Mouse (Mus musculus) lung, postnatal 14 days (tissue): ENCODE measurements around the gene 4932414N04Rik.
"Not testable (repeated sequence)": the region's sequence is repeated elsewhere in the genome, so short reads cannot be mapped to it uniquely, and the experiment has no call there.

Experiments
- DNase-seq: peaks from one replicate; pipeline ENCODE4 v3.0.0; 2021

4932414N04Rik gene

DNA sequence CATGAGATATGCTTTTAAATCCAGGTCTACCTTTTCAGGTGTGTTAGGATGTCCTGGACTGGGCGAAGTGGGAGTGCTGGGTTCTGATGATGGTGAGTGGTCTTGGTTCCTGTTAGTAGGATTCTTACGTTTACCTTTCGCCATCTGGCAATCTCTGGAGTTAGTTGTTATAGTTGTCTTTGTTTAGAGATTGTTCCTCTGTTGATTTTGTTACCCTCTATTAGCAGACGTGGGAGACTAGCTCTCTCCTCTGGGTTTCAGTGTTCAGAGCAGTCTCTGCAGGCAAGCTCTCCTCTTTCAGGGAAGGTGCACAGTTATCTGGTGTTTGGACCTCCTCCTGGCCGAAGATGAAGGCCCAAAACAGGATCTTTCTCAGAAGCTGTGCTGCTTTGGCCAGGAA, at the start of gene 4932414N04Rik:
TSS of gene 4932414N04Rik (plus strand) at position 301 of the 400 bp plus-strand sequence.
- DNase-seq = not testable (repeated sequence)

DNA sequence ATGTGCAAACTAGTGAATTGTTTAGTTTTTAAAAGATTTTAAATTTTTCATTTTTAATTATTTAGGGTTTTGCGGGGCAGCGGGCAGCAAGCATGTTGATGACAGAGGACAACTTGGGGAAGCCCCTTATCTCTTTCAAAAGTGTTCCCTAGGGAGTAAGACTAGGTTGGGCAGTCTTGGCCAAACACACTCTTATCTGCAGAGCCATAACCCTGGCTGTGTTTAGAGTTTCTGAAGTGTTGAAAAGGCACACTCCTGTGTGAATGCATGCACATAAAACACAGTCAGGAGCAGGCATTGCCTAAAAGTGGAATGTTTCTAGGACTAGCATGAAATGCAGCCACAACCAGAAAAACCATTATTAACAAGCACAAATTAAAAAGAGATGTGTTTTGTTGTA, 75.9 kb downstream of the 4932414N04Rik start:
- no peak for DNase-seq

DNA sequence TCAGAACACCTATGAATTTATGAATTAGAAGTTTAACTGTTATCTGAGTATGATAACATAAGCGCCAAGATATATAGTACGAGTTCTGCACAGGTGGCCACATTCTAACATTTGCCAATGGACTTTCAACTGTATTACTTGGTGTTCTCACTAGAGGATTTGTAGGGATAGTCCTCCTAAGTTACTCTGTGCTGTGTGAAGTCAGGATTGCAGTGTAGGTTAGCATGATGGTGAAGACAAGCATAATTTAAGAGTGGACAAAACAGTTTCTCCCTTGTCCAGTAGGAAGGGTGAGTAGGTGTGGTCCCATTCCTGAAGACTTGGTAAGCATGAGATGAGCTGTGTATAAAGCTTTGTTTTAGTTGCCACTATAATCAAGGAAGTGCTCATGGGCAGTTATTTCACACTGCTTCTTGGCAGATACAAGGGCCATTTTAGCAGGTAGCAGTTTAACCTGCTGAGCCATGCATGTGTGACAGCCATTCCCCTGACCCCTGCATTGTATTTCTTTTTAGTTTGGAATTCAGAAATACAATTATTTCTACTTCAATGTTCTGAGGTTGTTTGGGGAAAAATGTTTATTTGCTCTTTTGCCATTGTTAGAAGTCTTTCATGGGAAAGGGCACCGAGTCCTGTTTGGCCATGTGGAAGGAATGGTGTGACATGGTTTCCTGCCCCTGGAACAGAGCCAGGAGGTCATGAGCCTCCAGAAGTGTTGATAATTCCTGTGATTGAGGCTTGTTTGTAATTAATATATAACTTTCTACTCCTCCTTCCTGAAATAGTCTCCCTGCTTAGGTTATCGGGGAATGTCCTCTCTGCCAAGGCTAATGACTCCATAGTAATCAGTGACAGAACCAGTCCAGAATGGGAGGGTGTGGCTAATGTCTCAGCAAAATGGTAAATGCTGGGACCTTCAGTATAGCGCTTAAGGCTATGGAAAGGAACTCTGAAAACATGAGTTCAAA, 83.8 kb downstream of the 4932414N04Rik start:
- no peak for DNase-seq

DNA sequence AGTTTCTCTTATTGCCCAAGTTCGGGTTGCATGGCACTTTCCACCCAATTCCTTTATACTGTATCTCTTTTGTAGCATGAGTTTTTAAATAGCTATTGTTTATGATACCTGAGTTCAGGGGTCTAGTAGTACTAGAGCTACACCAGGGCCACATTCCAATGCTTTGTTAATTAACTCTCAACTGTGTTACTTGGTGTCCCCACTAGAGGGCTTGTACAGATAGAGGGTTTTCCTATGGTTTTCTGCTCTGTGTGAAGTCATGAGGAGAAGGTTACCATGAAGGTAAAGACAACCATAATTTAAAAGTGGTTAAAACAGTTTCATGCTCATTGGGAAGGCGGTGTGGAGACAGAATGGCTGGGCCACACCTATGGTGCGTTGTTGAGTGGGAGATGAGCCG, 88.3 kb downstream of the 4932414N04Rik start:
- peak; percentile 2 for DNase-seq

DNA sequence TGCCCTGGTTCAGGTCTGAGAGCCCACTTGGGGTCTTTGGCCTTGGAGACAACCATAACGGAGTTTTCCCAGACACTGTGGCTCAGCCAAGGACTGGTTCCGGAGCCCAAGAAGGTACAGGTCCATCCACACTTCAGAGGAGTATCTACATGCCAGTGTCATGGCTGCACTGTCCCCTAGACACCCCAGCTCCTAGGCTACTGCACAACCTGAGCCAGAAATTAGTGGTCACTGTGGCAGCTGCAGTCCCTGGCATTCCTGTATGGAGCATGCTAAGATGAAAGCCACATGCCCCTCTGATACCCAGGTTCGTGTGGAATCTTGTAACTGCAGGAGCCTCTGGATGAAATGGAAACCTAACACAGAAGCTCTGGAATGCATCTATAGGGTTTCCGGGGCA, 99.9 kb downstream of the 4932414N04Rik start:
- DNase-seq = no peak

DNA sequence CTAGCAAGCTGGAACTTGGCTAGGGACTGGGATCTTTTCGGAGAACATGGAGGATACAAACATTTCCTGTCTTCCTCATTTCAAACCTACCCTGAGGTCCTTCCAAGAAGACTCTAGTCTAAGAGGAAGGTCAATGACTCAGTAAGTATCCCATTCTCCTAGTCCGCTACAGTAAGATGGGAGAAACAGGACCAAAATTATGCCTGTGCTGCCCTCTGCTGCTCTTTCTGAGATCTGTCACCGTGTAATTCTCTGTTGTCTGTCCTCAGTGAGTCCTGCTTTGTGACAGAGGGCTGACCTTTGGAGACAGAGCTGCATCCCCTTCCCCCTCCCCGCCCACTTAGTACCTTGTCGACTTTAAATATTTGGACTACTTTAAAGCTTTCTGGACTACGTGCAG, 100.5 kb downstream of the 4932414N04Rik start:
- DNase-seq = peak; percentile 11

DNA sequence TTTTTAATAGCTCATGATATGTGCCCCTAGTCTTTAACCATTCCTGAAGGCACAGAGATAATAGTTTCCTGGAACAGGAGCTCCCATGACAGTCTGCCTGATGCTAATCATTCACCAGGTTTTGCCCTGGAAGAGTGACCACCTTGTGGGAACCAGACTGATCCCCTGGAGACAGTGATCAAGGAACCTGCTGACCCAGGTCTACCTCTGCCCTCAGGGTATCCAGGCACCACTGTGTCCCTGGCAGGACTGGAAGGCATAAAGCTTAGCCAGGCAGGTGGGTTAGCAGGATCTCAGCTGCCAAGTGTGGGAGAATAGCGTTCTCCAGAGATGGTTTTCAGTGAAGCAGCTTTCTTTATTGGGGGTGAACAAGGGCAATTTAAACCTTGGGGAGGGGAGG, 109.1 kb downstream of the 4932414N04Rik start:
- DNase-seq = no peak

DNA sequence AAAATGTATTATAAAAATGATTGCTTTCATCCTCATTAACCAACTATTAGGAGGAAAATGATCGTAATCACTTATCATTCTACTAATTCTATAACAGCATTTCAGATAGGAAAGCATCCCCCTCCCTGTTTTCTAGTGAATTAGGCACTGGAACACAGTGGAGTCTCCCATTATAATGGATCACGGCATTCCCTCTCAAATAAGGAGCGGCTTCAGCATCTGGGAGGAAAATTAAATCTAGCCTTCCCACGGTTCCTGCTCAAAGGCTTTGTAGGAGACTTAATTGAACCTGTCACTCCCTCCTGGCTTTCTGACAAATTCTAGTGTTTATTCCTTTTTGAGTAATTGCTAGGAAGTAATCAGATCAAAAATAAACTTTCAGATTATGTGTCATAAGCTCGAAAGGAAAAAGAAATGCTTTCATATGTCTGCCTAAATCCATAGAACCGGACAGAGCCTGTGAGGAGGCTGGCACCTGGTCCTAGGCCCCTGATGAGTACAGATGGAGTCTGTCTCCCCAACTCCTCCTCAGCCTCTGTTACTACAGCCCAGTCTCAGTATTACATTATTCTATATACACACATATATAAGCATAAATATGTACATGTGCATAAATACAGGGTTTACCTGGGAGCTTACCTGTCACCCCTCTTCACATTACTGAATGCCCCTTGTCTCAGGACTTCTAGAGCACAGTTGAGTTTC, 111.1 kb downstream of the 4932414N04Rik start:
- DNase-seq = no peak

DNA sequence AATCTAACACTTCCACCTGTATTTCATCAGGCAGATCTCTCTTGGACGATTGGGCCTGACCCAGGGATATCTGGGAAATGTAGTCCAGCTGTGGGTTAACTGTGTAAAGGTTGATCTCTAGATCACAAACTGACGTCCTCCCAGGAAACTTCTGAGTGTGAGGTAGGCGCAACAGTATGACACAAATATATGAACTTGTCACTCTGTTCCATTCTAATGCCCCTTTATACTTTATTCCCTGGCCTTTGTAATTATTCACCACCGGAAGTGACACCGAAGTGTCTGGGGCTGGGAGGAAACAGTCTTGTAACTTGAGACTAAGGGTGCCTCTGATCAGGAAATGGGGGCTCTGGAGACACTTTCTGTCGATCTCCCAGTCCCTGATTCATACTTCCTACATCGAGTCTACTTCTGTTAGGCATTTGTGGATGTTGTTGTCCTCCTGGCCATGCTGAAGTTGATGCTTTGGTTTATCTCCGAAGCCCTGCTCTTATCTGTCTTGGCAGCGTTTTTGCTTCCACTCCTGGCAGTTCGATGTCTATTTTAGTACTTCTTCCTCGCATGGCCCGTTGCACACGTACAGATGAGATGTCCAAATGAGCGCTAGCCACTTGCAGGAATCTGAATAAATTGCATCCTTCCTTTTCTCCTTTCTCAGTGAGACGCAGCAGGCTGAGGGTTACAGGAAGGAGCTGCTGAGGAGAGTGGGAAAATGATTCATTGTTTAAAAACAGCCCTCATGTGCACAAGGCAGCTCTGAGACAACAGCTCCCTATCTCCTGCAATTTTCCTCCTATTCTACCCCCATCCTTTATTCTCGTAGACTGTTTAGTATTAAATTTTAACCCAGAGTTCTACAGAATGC, 126.2 kb downstream of the 4932414N04Rik start:
- no peak for DNase-seq

DNA sequence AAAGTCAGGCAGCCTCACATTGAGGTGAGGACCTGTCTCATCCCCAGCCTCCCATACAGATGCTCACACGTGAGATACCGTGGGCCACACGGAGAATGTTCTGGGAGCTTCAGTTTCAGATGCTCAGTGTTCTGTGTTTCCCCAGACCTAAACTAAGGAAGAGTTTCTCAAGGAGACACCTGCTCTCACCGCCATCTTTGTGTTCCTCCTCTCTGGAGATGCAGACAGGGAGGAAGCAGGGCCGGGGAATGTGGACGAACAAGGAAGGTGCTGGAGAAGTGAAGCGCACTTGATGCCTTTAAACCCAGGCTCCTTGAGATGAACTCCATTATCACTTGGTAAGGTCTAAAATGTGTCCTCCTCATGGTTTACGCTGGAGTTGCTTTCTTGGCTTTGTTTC, 127.4 kb downstream of the 4932414N04Rik start:
- not testable (repeated sequence) for DNase-seq

DNA sequence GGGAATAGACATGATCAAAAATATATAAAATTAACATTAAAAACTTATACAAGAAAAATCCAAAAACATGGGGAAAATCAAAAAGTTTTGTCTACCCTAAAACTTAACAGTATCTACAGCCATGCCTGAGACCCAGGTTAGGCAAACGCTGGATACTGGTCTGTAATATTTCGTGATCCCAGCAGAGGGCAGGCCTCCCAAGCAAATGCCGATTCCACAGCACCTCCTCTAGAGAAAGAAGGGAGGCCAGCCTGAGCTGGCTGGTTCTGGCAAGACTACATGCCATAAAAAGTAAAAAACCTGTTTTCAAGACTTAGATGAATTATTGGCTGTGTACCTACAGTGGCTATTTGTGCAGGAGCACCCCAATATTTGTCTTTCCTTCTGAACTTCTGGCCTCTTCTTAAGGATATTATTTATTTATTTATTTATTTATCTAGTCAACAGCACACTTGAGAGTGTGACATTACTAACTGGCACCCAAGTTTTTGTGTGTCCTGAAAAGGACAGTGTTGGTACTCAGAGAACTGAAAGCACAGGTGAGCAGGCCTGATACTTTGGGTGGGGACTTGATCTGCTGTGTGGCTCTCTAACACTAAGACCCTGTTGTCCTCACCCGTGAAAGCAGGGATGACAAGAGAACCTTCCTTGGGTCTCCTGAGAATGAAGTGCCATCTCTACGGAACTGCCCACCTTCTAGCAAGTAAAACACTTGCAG, 128.6 kb downstream of the 4932414N04Rik start:
- DNase-seq = peak; percentile 83

DNA sequence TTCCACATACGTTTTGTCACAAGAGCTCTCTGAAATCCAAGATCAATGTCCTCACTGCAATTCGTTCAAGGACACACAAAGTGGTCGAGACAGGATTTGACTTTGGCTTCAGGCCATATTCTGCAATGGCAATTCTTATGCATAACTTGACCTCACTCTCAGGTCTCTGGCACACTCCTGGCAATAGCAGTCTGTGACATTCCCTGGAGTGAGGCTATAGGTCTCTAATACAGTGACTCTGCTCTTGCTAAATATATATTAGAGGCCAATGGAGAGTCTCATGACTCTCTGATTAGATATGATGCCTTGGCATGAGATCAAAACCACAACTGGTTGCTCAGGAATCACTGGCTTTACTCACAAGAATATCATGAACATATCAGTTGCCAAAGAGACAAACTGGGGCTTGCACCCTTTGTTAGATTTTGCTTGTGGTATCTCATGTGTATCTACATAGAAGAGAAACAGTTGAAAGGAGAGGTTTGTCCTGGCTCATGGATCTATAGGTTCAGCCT, 130.9 kb downstream of the 4932414N04Rik start:
- no peak for DNase-seq

DNA sequence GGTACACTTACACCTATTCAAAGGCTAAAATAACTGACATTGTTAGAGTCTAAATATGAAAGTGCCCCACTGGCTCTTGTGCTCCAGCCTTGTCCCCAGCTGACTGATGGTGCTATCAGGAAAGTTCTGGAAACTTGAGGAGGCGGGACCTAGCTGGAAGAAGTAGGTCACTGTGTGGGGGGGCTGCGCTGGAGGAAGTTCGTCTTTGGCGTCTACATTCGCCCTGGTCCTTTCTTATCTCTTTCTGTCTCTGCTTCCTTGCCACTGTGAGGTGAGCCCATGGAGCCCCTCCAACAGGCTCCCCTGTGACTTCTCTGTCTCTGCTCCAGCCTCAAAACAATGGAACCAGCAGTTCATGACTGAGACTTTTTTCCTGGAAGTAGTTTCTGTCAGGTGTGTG, 136.0 kb downstream of the 4932414N04Rik start:
- no peak for DNase-seq

DNA sequence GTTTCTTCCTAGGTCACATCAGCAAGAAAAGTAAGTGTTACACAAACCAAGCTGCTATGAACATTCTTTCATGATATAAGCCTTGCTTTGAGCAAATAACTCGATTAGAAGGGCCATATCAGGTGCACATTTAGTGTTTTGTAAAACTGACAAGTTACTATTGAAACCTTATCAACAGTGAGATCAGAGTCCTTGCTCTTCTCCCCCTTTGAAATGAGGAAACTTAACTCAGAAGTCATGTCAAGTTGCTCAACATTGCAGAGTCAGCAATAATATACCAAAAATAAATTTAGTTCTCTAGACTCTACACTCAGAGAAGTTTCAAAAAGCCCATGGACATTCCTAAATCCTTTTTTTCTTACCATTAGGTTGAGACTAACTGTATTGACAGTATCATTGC, 137.2 kb downstream of the 4932414N04Rik start:
- no peak for DNase-seq

DNA sequence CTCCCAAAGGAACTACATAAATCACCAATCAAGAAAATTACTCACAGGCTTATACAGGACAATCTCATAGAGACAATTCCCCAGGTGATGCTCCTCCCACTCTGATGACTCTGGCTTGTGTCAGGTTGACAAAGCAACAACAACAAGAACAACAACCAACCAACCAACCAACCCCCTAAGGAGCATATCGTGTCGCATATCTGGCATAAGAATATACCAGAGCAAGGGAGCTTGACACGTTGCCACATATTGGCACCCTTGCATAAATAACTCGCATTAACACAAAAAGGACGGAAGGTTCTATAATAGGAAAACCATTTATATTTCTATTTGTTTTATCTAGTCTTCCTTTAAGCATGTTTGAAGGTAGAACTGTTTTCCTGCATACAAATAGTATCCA, 137.9 kb downstream of the 4932414N04Rik start:
- DNase-seq = no peak

DNA sequence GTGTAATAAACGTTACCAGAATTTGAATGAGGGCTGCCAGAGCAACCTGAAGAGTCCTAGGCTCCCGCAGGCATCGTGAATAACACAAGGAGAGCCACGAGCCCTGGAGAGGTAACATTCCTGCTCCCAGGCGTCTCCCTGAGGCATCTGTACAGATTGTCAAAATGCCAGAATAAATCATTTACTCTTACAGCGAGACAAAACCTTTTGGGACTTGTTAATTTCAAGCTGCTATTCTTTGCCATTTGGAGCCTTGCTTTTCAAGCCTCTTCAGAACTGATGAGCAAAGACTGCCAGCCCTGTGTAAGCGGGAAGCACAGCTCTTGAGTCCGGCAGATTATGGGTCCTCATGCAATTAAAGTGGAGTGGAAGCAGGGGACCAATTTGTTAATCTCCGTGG, 138.3 kb downstream of the 4932414N04Rik start:
- DNase-seq = no peak

DNA sequence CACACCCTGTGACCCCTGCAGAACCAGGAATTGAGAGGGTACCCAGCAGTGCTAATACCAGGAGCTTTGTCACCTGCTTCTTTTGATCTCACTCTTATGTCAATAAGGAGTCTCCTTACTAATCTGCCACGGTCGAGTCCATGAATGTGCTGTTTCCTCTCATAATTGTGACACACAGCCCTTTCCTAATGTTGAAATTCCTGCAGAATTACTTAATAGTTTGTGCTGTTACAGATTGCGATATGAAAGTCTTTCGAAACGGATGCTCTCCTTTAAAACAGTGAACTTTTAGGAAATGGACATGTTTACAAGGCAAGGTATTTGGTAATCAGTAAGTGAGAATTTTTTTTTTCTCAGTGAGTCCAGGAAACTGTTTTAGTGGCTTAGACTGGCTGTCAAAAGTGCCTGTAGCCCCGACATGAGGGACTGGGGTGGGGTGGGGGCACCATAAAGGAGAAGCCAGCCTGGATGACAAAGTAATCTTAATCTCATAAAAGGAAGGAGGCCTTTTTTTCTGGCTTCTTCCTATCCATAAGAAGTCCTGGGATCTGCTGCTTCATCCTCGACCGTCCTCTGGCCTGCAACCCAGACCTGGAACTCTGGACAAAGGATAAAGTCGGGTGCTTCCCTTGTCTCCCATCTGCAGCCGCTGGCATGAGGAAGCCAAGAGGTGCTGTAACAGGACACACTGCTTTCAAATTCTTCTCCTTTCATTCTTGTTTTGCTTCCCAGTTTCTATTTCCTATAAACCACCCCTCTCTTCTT, 139.9 kb downstream of the 4932414N04Rik start:
- no peak for DNase-seq

DNA sequence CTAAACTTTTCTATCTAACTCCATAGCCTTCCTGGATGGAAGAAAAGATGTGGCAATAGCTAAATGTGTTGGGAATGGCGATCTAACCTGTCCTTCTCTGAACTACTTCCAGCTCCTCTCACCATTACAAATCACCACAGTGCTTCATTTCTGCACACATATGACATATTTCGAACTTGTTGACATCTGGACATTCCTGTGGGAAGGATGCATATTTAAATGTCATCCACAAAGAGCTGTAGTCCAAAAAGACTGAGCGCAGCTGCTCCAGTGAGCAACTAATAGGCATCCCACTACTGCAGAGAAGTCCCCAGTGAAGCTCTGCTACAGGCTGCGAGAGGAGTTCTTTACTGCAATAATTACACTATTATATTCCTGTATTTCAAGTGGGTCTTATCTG, 140.8 kb downstream of the 4932414N04Rik start:
- DNase-seq = no peak
